Mouse (Mus musculus) neutrophil, adult 5-6 weeks (primary cell): Measurements from ENCODE around the gene Slc30a7. TPM values are rescaled to one million over a fixed set of nuclear protein-coding genes. Genes with fewer than 3 reads are reported as not detected.

Source experiments
- ATAC-seq: fragments of 151-379, 151-347 bp; 2 replicates; pipeline ENCODE4 v1.8.0; 2017; ENCODE audit warnings: mild to moderate bottlenecking, moderate TSS enrichment; ENCODE audit not compliant: insufficient number of reproducible peaks, poor library complexity, low FRiP score, severe bottlenecking; ENCODE audit errors: extremely low read depth
- total RNA-seq: library from RNA; stranded (forward); fragments of 200-1000 nt; gene quantifications from 2 replicates; pipeline ENCODE4 v1.2.3, GENCODE M21; 2017

Slc30a7 gene
- total RNA-seq, 1 experiment from 2014 or later = 53.7 TPM

DNA sequence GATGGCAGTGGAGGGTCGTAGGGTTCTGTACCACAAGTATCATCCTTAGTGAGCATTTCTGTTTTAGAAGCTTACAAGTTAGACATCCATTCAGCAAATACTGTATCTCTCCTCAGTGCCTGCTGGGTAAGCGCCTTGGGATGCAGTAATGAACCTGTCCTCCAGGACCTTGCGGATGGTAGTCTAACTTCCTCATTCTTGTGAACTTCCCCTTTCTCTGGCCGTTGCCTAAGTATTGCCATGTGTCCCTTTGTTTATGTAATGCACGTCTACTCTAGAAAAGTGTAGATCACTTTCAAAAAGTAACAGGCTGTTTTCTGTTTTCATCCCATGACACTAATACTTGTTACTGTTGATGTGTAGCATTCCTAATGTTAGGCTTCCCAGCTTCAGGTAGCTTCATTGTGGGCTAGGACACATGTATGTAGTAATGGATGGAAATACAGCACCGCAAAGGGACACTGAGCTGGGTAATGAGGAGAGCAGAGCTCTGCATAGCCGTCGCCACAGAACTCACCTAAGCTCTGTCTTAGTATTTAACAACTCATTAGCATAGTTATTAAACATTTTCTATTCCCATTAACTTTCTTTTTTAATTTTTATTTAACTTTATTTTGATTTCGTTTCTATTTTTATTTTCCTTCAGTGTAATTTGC lies 104.8 kb downstream of the Slc30a7 start:
- ATAC-seq = peak; percentile 100

DNA sequence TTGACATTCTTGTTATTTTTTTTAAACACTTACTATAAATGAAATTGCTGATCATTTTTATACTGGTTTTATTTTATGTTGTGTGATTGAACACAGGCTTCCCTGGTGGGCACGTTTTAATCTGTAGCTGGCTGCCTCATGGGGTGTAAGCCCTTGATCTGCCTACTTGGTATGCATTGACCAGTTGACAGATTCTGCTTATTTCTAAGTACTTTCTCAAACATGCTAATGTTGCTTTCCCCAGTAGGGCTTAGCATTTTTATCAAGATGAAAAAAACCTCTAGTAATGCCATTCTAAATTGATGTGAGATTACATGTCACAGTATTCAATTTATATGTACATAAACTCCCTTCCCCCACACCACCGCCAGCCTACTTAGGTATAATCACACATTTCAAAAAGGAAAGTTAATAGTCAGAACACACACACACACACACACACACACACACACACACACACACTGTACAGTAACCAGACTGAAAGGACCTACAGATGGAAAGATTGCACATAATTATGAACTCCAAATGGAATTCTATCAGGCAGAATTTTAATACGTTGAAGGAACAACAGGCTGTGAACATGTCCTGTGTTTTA lies 108.8 kb downstream of the Slc30a7 start:
- ATAC-seq = no peak

DNA sequence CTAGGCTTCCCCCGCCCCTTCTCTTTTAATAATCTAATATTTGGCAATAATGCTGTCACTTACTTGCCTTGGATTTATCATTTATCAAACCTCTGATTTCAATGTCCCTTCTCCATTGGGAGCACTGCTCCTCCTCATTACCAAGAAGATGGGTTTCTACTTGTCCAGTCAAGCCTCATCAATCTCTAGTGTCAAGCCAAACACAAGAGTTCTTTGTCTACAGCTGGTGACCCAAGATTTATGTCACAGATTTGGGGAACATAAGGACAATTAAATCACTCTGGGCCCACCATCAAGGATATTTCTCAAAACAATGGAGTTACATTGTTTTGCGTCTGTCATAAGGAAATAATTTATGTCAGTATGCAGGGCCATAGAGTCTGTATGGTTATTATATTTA lies 114.0 kb downstream of the Slc30a7 start:
- no peak for ATAC-seq

DNA sequence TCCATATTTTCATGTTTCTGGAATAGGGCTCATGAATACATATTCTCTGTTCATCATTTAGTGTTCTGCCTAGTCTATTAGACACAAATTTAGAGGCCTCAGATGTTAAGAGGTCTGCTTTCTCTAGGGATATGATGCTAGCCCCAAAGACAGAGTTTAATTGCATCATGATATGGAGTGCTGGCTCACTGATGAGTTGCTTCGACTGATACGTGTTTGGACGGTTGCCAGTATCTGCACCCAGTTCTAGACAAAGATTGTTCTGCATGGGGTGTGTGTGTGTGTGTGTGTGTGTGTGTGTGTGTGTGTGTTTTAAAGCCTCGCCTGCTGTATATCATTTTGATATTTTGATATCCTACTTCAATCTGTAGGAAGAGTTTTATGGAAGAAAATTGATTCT lies 114.9 kb downstream of the Slc30a7 start:
- no peak for ATAC-seq

Other genes with a start within 250 kb of the Slc30a7 start
- gene Dph5, start 119.6 kb downstream of the Slc30a7 start, total RNA-seq = 43.5 and 46.9 TPM in 2 replicates
- 1.6 and 3.4 TPM in 2 replicates for gene Extl2, start 56 bp upstream of the Slc30a7 start, total RNA-seq
- 0.12 TPM in 2 replicates for gene Vcam1, start 122.3 kb upstream of the Slc30a7 start, total RNA-seq
- gene Gpr88, start 246.1 kb upstream of the Slc30a7 start, total RNA-seq = 0.12 TPM in 1 of 2 replicates, not detected in the other